Mouse (Mus musculus) kidney, postnatal 14 days (tissue): Measurements from ENCODE around the gene Npepl1.

ENCODE experiments used
- DNase-seq: peaks from one replicate; pipeline ENCODE4 v3.0.0; 2022; ENCODE audit warnings: mixed read lengths

Npepl1 gene

DNA sequence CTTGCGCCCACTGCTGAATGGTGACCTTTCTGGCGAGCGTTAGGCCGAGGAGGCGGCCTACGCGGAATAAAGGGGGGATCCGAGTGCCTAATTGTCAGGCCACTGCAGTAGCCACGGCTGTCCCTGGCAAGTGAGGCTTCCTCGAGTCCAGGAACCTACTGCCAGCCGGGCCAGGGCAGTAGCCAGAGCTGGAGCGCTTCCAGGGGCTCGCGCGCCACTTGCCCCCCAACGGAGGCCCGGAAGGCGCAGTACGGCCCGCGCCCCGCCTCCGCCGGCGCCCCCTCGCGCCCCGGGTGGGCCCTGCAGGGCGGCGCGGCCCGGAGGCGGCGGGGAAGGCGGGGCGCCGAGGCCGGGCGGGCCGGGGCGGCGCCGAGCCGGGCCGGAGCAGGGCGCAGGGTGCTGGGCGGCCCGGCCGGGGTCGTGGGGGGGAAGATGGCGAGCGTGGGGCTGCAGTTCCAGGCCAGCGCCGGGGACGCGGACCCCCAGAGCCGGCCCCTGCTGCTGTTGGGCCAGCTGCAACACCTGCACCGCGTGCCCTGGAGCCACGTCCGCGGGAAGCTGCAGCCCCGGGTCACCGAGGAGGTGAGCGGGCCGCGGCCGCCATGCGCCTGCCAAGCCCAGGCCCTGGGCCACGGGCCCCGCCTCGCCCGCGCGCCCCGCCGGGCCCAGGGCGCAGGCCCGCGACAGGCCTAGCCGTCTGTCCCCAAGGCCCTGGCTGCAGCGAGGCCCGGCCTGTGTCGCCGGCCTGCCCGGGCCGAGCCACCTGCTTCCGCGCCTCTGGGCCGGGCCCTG lies at the start of gene Npepl1:
Npepl1 (plus strand) TSS at position 359 of the 792 bp plus-strand sequence.
- peak; percentile 82 for DNase-seq

DNA sequence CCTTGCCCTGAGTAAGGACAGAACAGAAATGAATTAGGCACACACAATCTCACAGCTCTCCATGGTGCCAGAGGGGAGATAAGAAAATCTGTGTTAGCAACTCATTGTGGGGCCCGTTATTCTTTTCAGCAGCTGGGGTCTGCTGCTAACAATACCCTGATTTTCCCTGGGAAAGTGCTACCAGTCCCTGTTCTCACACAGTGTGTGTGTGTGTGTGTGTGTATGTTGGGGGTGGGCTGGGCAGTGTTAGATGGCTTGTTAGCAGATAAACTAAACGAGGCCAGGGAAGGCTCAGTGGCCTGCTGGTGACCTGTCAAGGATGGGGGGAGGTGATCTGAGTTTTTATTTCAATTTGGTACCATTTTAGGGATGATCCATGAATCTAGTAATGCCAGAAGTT lies 48.9 kb upstream of the Npepl1 start:
- no peak for DNase-seq

DNA sequence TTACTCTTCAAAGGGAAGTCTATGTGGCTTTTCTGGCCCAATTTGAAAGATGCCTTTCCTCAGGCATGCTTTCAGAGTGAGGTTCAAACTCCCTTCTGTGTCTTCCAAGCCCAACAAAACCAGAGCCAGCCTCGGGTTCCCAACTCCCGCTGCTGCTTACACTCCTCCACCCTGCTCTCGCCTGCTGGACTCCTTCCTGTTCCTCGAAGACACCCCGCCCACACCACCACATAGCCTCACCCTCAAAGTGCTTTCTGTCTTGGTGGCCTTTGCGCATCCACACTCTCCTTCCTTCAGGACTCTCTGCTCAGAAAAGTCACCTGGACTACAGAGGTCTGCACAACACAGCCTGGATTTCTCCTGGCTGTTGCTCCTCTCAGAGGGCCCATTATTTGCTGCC lies 47.1 kb upstream of the Npepl1 start:
- DNase-seq: no peak

DNA sequence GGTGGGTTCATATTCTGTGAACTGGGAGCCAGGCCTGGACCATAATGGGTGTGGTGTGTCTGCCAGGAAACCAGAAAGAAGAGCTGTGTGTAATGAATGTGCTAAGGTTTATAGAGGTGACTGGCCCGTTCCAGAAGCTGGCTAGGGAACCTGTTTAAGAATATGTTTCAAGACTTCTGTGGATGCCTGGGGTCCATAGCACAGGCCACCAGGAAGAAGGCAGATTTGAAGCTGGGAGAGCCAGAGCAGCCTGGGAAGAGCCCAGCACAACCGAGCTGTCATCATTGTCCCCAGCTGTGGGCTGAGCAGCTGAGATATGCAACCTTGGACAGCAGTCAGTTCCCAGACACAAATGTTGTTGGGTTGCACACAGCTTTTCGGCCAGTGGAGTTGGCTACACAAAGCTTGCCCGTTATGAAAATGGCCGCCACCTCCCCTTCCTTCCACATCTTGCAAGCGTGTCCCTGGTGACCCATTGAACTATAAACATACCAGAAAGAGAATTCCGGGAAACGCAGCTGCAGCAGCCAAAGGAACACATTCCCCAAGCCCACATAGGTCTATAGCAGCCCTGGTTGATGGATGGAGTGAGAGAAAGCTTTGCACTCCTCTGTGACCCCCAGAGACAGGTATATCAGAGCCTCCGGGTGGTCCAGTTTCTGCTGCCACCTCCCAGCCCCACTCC lies 46.5 kb upstream of the Npepl1 start:
- no peak for DNase-seq

DNA sequence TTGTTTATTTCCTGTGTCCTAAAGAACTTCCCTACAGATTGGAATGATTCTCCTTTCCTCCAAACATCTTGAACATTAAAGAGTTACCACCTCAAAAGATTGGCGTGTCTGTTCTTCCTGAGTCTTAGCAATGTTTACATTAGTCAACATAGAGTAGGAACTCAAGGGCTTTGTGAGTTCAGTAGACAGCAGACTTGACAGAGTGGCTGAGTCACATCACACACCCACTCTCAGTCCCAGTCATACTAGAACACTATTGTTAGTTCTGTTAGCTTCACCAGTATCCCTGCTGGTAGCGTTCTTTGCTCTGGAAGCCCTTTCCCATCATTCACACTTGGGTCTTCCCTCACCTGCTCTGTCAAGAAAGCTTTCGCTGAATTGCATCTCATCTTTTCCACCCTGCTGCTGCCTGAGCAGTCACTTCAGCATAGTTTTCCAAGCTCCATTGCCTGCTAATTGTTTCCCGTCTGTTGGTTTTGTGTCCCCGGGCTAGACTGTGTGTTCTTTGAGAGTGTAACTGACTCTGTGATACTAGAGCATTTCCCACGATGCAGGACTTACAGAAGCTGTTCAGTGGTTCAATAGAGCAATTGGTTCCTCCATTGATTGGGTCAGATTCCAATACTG lies 42.2 kb upstream of the Npepl1 start:
- DNase-seq: no peak

DNA sequence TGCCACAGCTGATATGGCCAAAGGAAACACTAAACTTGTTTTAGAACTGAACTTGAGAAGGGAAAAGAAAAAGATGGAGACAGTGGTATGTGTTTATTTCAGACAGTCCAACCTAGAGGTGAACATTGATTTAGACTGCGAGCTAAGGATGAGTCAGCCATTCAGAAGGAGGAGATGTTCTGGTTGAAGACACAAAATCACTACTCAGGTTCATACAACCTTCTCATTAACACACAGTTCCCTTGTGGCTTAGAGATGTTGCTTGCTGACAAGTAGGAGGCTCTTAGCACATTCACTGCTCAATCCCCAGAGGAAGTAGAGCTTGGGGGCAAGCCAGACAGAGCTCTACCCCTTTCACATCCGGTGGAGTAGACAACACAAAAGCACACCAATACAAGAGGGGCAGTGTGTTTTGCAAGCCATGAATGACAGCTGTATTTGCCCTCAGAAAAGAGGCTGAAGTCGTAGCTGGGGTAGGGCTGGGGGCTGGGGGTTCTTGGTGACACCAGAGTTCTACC lies 40.6 kb upstream of the Npepl1 start:
- no peak for DNase-seq

DNA sequence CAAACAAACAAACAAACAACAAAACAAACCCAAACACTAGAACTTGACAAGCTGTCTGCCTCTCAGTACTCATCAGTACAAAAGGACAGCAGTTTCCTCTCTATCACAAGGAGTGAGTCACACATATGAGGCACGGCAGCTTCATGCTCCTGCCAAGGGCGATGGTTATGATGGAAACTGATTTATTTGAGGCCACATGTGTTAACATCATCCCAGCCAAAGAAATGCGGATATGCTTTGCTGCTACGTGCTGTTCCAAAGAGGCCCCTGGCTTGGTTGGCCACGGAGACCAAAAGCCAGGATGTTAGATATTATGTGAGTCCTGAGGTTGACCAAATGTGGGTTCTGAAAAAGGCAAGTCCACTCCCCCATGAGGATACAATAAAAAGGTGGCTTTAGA lies 38.7 kb upstream of the Npepl1 start:
- DNase-seq: no peak

DNA sequence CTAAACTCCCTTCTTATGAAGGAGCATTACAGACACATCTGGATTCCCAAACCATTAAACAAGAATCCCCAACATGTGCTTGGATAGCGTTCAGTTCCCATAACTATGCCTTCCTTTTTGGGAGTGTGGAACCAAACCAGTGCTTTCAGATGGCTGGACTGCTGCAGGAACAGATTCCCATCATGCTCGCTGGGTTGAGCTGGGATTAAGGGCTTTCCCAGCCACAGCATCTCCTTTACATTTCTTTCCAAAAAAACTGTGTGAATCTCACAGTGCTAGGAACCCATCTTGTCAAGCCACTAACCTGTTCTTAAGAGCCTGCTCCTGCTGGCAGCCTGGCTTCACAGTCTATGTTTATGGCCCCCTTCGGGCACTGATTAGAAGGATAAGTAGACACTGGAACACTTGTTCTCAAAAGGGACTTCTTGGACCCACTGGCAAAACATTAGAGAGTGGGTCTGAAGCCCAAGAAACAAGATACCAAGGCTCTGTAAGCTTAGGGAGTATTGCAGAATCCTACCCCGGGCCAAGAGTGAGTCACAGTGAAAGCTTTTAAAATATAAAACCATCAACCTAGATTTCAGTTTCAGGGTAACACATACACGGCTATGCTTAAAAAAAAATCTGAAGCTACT lies 36.9 kb upstream of the Npepl1 start:
- no peak for DNase-seq

DNA sequence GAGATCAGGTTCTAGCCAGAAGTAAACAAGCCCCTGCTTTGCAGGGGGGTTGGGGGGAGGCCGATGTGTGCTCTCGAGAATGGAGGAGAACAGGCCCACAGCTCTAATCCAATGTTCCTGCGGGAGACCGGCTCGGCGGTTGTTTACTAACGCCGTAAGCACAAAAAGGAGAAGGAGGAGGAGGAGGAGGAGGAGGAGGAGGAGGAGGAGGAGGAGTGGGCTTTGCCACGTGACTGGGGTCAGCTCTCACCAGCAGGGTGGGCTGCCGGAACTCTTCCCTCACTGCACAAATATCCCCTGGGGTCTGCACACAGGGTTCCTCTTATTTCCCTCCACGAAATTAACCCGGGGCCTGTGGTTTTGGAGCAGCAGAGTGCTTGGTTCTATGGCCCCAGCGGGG lies 35.5 kb upstream of the Npepl1 start:
- DNase-seq: no peak

DNA sequence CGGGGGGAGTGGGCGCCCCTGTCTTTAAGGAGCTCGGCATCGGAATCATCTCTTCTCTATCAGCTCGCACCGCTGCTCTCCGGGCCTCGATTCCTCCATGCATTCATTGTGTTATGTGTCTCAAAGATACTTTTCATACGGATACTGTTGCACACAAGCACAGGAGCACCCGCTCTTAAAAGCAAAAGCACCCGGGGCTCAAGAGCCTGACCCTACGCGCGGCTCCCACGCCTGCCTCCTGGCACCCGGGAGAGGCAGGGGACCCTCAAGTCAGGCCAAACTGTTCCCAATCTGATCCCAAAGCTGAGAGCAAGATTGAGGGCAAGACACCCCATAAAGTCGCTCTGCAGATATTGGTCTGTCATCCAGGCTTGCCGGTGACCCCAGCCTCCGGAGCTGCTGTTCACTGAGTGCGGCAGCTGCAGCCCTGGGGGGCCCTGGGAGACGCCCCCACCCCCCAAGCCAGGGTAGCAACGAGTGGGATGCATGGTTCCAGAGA lies 35.0 kb upstream of the Npepl1 start:
- peak; percentile 15 for DNase-seq

DNA sequence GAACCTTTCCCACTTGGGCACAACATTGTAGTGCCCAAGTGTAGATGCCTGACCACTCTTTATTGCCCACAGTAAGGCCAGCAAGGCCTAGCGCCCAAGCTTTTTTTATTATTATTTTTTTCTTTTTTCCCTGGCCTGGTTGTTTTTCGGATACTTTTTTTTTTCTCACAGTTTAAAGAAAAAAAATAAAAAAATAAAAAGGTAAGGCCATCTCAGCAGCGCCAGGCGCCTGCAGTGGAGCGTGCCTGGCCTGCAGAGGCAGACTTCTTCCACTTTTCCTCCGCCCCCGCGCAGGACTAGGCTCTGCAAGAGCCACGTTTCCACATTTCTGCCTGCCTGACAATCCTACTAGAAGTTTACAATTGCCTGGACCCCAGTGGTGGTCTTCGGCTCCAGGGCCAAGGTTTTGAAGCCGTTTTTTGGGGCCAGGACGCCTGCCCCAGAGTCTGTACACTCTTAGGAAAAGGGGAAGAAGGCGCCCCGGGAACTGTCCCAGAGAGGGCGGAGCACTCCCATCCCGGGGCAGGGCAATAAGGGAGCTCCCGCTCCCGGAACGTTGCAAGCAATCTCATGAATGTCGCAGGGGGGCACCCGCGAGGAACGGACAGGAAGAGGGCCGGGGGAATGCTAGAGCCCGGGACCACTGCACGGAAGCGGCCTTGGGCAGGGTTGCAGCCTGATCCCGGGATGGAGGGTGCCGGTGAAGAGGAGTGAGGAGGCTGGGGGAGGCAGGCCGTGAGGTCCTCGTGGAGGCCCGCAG lies 34.3 kb upstream of the Npepl1 start, which contains the start of gene Stx16:
Stx16 (plus strand) TSS at position 636 of the 760 bp plus-strand sequence.
- DNase-seq: peak; percentile 95

DNA sequence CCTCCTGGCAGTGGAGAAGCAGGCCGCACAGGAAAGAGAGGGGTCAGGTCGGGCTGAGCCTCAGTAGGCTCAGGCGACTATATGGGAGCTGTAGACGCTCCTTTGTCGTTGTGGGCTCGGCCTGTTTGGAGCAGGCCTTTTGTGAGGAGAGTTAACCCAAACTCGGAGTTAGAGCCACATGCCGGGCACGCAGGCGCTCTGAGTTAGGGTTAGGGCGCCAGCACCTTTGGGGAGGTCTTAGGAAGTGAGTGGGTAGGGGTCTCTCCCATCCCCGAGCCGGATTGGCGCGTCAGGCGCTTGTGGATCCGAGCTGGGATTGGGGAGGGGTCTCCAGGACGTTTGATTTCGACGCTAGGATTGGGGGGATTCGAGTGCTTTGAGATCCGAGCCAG lies 33.7 kb upstream of the Npepl1 start:
- DNase-seq: no peak

DNA sequence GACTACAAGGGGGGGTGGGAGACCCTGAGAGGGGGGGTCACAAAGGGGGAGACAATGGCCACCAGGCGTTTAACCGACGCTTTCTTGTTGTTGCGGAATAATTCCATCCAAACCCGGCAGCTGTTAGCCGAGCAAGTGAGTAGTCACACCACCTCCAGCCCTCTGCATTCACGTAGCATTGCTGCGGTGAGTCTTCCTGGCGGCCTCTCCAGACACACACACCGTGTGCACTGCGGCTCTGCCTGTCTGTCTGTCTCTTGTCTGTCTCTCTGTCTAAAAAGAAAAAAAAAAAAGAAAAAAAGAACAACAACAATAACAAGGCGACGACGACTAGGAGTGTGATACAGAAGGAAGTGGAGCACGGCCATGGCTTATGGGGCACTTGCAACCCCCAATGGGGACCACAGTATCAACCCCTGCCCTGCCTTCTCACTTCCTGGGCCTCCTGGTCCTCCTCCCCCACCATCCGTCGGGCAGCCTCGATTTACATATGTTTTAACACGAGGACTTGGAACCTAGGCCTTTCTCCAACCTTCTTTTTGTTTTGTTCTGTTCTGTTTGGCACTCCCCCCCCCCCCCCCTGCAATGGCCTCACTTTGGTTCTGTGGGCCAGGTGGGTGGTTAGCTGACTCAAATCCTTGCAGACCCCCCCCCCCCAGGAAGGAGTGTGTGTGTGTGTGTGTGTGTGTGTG lies 33.0 kb upstream of the Npepl1 start:
- DNase-seq: peak; percentile 19

DNA sequence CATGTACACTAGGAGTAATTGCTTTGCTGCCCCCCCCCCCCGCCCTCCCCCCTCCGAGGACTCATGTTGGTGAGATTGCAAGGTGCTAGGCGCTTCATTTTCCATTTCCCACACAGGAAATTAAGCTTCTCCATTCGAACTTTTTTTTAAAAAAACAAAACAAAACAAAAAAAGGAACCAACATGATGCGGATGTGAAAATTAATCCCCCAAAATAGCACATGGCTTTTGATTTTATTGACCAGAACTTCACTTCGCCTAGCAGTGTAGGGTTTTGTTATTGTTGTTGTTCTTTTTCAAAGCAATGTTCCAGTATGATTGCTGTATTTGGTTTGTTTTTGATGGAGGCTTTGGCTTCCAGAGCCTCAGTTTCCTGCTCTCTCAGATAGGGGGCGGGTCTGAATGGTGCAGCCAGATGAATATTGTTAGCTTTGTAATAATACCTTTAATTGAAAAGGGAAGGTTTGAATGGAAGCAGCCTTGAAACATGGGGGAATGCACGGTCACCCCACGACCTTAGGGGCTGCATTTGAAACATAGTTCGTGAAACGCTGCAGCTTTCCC lies 32.3 kb upstream of the Npepl1 start:
- DNase-seq: no peak

DNA sequence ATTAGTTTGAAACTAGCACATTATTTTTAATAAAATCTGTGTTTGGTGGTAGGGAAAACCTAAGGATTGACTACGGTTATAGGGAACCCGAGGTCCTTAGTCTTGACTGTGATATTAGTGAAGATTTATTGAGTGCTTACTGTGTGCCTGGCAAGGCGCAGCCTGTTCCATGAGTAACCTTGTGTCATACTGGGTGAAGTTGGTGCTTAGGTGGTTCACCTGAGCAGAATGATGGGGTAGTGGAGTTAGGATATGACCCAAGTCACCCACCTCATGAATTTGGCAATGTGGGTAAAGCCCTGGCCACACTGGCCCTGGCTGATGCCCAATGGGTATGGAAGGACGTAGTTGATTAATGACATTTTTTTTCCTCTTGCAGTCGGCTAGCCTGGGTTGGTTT lies 28.3 kb upstream of the Npepl1 start:
- DNase-seq: no peak

DNA sequence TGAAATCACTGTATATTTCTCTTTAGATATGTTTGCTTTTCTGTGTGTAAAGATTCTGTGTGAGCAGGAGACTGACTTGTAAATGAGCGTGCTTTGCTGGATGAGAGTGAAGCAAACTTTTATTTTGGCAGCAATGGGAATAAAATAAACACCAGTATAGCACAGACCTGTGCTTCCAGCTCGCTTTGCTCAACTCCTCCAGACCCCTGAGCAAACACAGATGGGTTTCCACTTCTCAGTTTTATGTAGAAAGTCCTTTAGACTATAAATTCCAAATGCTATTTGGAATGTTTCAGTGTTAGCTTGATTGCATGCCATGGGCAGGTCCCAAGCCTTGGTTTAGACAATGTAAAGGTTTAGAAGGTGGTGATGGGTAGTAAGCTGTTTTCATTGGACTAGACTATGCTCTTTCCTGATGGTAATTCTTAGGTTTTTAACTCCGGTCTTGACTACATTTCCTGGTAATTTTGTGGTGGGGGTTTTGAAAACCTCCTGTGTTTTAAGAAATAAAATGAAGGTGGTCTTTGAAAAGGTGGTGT lies 27.7 kb upstream of the Npepl1 start:
- DNase-seq: no peak

DNA sequence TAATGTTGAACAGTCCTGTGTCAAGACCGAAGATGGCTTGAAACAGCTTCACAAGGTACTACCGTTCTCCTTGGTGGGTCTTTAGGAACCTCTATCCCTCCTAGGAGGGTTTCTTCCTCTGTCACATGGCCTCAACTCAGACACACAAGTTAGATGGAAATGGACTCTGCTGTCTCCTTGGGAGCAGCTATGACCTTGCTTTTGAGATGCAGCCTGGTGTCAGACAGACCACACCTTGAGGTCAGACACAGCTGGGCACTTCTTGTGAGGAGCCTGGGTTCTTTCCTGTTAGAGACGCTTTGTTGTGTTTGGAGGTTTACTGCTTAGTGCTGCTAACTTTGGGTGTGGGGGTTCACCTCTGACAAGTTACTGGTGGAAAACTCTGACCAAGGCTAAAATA lies 15.1 kb upstream of the Npepl1 start:
- no peak for DNase-seq

DNA sequence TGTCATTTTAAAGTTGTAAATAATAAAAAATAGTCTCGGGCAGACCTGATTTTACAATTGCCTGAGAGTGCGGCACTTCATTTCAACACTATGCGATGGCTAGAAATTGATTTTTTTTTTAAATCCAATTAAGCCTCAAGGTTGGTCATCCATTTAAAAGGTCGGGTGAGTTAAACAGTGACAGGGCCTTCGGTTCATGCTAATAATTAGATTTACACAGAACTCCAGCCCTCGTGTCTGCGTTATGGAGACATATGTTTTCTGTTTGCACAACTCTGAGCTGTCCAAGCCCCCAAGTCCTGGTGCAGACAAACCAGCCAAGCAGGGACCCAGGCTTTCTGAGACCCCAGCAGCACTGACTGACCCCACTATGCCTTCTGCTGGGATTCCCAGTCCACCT lies 7.8 kb upstream of the Npepl1 start:
- DNase-seq: no peak

DNA sequence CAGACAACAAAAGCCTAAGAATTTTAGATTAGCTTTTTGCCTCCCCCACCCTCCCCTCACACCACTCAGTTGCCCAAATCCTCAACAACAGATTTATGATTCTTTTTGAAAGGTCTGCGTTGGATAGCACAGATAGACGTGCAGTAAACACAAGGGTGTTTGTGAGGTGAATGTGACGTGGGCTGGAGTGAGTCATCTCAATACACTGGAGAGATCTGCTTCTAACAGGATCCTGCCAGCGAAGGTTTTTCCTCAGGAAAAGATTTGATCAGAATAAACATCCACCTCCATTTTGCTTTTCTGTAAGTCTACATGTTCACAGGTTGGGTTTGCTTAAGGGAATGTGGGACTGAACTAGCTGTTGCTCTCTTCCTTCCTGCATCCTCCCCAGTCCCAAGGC lies 6.6 kb upstream of the Npepl1 start:
- no peak for DNase-seq

DNA sequence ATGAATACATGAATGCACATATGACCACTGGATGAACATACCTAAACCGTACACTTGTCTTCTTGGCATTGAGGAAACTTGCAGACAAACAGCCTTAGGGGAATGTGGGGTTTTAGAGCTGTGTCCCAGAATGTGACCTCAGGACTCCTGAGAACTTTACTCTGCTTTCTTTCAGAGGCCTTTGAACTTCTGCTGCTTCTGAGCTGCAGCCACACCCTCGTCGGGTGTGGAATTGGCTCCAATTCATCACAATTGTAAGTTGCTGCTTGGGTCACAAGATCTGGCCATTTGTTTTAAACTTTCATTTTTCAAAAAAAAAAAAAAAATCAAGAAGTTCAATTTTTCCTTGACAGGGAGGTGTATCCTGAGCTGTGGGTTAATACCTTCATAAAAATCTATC lies 2.8 kb upstream of the Npepl1 start:
- no peak for DNase-seq
